Mouse (Mus musculus) heart, postnatal 0 days (tissue): ENCODE data around the gene 3110082J24Rik.

Experiments
- CTCF ChIP-seq: IDR thresholded peaks from 2 replicates; pipeline ENCODE4 v1.5.1; 2016; ENCODE audit warnings: antibody characterized with exemption, control low read depth, low read depth
- EP300 ChIP-seq: IDR thresholded peaks from 2 replicates; pipeline ENCODE4 v1.6.1; 2016; ENCODE audit warnings: antibody characterized with exemption, low read depth

DNA sequence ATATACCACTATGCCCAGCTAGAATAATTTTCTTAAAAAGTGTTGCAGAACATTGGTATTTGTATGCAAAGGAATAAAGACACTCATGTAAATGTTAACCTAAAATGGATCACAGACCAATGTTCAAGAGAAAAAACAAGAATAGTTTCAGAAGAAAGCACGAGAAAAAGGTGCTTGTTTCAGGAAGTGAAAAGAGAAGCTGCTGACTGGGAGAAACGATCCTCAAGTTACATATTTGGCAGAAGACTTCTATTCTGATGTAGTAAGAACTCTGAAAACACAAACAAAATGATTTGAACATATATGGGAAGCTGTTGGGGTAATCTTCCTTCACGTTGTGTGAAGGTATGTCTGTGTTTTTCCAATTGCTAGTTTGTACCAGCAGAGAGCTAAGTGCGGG, 32.3 kb upstream of the 3110082J24Rik start:
- TF ChIP-seq CTCF = no peak
- no peak for TF ChIP-seq EP300
